Mouse (Mus musculus): ENCODE measurements around the gene Ptpro.

GRCm38 (mm10) chr6:137373920-137374319 lies 121.8 kb downstream of the Ptpro start:
- TF ChIP-seq CTCF (IDR thresholded peaks at IDR 0.05; ENCODE audit: borderline replicate concordance, control insufficient read depth, extremely low read depth, insufficient read depth, low read length, poor library complexity) (no peak), POLR2A (IDR thresholded peaks at IDR 0.05; ENCODE audit: control insufficient read depth, extremely low read depth, insufficient read depth, low read length, poor library complexity) (no peak)
